Mouse (Mus musculus): ENCODE measurements at regions not wholly inside any gene's neighbourhood (a gene's known extent, or its start where the extent isn't known, plus 50 kb on each side); places are given as distances from the start of the nearest gene placed in this dataset.

GRCm38 (mm10) chr6:82860485-82860884, 79.1 kb downstream of the Sema4f start:
- peak; percentile 46 for DNase-seq

- DNase-seq = no peak
Measured at GRCm38 (mm10) chr6:82856218-82856617, 82.0 kb upstream of the Hk2 start.

- DNase-seq = no peak
Measured at GRCm38 (mm10) chr6:82855401-82855800, 81.1 kb upstream of the Hk2 start.

DNA sequence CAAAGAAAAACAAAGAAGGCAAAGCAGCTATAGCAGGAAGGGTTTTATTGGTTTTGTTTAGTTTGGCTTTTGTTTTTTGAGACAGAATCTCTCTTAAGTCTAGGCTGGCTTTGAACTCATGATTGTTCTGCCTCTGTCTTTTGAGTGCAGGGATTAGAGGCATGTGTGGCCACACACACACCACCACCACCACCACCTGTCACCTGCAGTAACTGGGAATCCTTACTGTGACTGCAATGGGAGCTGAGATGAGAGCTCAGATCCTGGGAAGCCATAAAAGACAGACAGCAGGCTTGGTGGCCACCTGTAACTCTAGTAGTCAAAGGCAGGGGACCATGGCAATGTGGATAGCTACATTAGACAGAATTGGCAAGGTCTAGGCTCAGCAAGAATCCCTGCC, 80.5 kb upstream of the Hk2 start:
- no peak for DNase-seq

- DNase-seq = no peak
Measured at GRCm38 (mm10) chr6:82854338-82854737, 80.1 kb upstream of the Hk2 start.

GRCm38 (mm10) chr6:82853076-82853475, 78.8 kb upstream of the Hk2 start:
- no peak for DNase-seq

- no peak for DNase-seq
Measured at GRCm38 (mm10) chr6:82850556-82850955, 76.3 kb upstream of the Hk2 start.

GRCm38 (mm10) chr6:82847598-82847997, 73.3 kb upstream of the Hk2 start:
- DNase-seq = no peak

GRCm38 (mm10) chr6:82846587-82847150, 72.4 kb upstream of the Hk2 start:
- DNase-seq = no peak

- DNase-seq = no peak
Measured at GRCm38 (mm10) chr6:82844432-82844831, 70.2 kb upstream of the Hk2 start.

GRCm38 (mm10) chr6:82843881-82844280, 69.6 kb upstream of the Hk2 start:
- no peak for DNase-seq

- DNase-seq = no peak
Measured at GRCm38 (mm10) chr6:82837246-82837645, 63.0 kb upstream of the Hk2 start.

- DNase-seq = no peak
Measured at GRCm38 (mm10) chr6:82835222-82836064, 61.2 kb upstream of the Hk2 start.

DNA sequence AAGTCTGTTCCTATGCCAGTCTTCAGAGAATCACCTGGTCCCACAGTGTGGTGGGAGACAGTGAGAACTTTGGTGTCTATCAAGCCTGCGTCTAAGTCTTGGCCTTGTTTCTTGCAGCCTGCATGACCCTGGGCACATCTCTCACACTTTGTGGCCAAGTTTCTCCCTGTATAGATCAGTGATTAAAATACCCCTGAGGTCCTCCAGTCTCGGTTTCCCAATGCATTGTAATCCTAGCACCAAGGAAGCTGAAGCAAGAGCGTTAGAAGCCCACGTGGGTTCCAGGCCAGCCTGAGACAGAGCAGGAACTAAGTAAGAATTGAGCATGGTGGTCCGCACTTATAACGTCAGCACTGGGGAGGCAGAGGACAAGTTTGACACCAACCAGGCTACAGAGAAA, 59.6 kb upstream of the Hk2 start:
- no peak for DNase-seq

DNA sequence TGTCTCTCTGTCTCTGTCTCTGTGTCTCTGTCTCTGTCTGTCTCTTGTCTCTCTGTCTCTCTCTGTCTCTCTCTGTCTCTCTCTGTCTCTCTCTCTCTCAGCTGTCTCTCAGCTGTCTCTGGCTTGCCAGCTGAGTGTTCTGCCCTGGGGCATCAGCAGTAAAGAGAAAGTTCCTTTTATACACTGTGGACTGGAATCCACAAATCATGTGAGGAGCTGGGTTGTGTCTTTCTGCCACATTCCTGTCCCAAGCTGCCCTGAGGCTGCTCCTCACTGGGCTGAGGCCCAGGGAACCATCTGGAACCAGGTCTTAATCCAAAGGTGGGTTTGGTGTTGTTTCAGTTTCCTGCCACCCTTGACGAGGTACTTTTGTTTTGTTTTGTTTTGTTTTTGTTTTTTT, 57.0 kb upstream of the Hk2 start:
- DNase-seq = no peak

DNA sequence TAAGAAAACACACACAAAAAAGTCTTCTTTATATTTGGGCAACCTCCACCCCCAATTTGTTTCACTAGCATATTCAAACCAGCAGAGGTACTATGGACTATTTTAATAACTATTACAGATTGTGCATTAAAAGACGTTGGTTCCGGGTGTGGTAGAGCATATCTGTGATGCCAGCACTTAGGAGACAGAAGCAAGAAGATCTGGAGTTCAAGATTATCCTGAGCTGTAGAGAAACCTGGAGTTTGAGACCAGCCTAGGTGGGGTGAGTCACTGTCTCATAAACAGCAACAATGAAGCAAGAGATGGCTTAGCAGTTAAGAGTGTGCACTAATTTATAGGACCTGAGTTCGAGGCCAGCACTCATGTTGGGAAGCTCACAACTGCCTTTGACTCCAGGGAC, 50.4 kb upstream of the Hk2 start:
- DNase-seq = no peak

GRCm38 (mm10) chr6:82824240-82824639, 50.0 kb upstream of the Hk2 start:
- no peak for DNase-seq
